Mouse (Mus musculus) right cerebral cortex, postnatal 10 days (tissue): Measurements from ENCODE around the gene Pxk.
A peak's percentile ranks its signal among the peaks of the same experiment; 100 is the strongest.

Experiments used
- DNase-seq, 2 experiments: peaks; one replicate each; pipeline ENCODE4 v3.0.0; 2021; ENCODE audit warnings: low spot score in 2 of 2

Pxk gene

DNA sequence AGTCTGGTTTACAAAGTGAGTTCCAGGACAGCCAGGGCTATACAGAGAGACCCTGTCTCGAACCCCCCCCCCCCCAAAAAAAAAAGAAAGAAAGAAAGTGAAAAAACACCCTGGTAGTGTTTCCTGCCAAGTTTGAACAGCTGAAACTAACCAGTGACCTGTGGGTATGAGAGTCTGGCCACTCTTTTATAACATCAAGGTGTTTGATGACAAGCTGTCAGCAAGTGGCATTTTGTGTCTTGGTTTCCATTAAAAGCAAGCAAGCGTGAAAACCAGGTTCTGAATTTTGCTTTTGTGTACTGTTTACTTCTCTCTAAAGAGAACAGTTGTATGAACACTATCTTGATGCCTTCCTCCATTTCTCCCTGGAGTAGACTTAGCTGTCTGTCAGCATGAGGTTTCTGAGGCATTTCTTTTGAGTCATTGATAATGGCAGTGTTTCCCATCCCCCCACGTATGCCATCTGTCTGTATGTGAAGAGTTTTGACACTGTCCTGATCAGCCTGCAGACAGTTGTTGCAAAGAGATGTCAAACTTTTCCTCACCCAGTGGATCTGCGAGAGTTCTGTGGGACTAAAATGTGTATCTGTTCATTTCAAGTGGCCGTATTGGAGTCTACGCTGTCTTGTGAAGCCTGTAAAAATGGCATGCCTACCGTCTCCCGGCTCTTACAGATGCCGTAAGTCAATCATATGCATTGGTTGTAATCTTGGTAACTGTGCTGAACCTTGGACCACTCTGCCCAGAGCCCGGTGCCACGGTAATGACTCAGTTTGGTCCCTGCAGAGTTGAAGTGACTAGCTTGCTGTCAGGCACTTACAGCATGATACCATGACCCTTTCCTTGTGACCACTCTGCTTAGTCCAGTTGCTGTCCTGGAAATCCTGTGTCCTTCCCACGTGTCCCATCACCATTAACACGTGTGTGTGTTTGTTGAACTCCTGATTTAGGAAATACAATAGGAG is 47.9 kb downstream of the Pxk start:
- DNase-seq = no peak

DNA sequence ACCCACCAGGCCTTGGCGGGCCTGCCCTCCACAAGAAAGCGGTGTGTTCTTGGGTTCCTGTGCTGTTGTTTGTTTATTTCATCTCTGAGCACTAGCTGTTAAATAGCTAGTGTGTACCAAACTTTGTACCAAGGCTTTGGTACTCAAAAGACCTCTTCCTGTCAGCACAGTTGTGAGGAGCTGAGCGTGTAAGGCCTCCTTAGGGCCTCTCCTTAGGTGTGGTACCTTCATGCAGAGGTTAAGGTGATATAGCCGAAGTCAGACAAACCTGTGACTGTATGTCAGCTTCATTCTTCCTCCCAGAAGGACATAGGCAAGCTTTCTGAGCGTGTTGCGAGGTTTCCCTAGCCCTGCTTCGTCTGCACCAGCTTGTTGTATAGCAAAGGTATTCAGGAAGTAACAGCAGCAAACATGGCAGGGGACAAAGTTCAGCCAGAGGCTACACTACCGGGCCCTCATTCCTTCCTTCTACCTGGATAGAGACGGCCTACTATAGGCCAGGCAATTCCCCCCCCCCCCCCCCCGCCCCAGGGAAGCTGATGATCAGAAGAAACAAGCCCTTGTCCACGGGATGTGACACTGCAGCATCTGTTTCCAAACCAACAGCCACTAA is 48.7 kb downstream of the Pxk start:
- DNase-seq = no peak

DNA sequence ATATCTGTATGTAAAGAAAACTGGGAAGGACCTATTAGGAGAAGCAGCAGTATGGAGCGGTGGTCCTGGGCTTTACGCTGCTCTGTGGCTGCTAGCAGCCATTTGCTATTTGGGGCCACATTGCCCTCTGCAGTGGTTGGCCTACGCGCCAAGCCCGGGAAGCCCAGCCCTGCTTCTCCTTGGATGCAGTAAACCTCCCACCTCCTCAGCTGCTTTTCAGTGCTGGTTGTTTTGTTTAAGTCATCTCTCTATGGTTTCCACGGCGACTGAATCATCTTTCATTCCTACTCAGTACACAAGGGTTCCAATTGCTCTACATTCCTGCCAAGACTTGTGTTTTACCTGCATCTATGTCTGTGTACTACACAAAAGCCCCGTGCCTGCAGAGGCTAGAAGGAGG is 50.8 kb downstream of the Pxk start:
- peak in 1 of 2 experiments; percentile 43 for DNase-seq

DNA sequence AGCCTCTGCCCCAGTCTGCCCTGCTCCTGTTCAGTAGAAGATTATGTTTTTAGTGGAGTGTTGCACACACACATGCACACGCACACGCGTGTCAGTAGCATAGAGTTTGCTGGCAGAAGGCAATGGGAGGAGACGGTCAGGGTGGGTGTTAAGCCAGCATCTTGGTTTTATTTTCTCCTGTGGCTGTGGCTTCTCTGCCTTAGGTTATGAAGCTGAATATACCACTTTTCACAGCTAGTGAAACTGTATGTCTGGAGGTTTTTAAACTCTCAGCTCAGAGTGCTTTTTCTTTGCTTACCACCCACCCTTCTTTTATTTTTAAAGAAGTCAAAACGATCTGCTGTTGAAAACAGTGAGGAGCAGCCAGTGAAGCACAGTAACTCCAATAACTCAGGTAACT is 53.7 kb downstream of the Pxk start:
- peak in 1 of 2 experiments; percentile 23 for DNase-seq

DNA sequence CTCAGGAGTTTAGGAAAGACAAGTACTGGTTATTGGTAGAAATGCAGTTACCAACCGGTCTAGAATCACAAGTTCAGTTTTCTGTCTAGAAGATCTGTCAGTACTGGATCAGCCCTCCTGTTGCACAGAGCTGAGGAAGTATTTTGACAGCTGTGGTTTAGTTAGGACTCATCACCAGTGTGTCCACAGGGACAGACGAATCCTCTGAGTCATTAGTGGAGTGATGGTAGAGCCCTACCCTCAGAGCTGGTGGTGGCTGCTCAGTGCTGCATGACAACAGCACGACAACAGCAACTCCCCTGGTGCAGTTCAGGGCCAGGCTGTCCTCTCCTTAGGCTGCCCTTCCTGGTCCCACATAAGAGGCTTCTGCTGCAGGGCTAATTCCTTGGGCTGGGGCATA is 56.1 kb downstream of the Pxk start:
- DNase-seq = no peak

DNA sequence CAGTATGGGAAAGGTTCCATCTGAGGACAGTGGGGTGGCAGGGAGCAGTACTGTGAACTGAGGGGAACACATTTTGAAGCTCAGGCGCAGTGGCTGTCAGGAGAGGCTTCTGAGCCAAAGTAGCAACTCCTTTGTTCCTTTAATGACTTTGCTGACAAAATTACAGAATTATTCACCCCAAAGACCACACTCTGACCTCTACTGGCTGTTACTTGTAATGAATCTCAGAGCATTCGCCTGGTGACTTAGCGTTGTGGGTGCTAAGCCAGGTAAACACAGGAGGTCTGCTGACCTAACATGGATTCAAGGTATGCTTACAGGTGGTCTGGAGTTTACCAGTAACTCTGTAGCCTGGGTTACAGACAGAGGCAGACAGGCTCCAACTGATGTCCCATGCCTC is 58.9 kb downstream of the Pxk start:
- DNase-seq = no peak

DNA sequence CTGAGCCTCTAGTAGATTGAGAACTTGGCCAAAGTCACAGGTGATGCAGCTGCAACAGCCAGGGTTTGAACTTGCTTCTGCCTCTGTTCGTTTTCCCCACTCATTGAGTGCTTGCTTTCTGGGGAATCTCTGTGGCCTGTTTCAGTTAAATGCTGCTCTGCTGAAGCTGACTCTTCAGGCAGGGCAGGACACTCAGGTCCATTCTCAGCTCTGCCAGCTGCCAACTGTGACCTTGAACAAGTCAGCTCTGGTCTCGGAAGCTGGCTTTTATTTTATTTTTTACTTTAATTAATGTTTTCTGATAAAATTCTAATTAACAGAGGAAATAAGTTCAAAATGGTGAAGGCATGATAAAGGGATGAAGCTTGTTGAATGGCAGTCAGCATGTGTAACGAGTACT is 60.7 kb downstream of the Pxk start:
- no peak for DNase-seq

DNA sequence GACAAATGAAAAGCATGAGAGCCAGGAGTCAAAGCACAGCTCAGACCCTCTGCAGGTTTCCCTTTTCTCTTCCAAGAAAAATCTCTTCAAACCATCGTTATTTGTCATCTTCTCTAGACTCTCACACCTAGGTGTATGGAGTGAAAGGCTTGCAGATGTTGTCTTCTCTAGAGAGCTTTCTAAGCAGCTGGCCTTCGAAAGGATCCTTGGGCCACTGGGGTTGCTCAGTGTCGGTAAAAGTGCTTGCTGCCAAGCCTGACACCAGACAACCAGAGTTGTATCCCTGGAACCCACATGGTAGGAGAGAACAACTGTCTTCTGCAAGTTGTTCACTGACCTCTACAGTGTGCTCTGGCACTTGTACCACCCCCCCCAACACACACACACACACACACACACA is 61.1 kb downstream of the Pxk start:
- DNase-seq = no peak

DNA sequence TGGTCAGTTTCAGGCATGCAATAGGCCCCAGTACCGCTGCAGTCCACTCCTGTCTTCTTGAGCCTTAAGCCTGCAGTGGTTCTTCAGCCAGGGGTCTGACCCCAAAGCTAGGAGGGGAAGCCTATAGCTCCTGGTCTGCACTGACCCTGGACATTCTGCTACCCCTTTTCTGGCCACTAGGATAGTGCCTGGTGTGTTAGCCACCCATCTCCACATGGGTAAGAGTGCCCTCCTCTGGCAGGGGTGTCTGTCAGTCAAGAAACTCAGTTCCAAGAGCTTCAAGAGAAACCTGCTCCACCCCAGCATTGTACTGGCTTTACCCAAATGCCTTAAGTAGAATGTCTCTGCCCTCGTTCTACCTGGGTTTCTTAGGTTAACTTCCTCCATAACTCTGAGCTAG is 63.8 kb downstream of the Pxk start:
- DNase-seq = peak in 1 of 2 experiments; percentile 34

DNA sequence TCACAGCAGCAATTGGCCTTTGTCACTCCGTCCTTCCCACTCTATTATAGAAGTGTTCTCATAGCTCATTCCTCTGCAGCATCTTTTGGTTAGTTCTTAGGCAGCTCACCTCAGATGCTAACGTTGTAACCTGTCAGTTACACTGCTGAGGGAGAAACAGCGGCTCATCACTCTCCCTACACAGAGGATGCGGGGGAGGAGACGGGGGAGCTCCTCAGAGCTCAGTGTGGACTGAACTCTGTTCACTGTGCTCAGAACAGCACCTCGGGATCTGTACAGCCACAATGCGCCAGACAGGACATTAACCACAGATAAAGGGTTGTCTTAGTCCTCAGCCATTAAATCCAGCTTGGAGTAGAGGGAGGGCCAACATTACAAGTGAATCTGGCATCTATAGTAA is 66.5 kb downstream of the Pxk start:
- no peak for DNase-seq

DNA sequence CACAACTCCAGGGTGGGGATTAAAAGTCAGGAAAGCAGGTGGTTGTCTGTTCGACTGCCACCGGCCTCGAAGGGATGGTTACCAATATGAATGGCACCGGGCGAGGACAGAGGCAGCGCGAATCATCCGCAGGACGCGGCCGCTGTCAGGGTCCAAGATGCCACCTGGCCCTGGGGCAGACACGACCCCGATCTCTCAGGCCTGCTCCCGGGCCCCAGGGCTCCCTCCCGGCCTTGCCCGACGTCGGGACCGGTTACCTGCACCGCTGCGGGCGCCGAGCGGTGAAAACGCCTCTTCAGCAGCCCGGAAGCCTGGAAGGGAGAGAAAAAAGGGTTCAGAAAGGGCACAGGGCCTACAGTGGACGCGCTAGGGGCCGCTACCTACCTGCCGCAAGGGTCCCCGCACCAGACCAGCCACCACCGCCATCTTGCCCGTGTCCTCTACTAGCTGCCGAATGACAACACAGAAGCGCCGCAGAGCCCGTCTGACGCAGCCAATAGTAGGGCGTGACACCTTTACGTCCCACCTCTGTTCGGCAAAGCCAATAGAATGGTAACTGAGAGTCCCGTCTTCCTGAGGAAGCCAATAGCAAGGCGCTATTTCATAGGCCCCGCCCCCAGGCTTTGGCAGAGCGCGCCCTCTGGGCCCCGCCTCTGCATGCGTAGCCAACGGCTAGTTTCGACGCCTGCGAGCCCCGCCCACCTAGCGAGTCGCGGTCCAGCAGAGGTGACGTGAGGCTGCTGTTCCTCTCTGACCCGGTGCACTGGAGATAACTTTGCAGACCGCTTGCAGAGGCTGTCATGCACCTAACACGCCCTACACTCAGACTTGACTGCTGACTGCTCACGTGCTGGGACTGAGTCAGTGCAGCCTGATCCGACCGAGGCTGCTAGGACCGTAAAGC is 74.7 kb downstream of the Pxk start, which contains the start of gene Pdhb:
TSS of gene Pdhb (minus strand) at position 519 of the 904 bp plus-strand sequence.
- DNase-seq = peak; percentile 99 to 100

DNA sequence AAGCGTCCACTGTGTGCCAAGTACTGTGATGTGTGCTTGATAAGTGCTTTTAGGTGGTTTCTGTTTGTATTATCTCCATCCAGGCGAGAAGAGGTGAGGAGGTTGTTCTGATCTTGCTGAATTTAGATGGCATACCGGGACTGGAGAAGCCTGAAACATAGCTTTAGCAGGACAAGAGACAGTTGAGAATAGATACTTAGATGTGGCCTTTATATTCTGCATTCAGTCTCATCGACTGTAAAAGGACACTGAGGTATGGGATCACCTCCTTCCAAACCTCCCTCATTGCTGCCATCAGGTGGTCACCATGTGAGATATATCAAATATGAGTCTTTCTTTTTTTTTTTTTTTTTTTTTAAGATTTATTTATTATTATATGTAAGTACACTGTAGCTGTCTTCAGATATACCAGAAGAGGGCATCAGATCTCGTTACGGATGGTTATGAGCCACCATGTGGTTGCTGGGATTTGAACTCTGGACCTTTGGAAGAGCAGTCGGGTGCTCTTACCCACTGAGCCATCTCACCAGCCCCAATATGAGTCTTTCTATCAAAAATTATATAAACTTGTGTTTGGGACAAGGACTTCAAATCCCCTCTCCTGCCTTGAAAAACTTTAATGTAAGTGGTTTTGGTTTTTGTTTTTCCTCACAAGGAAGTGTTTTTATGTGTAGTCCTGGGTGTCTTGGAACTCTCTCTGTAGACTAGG is 75.7 kb downstream of the Pxk start:
- peak; percentile 38 to 50 for DNase-seq

DNA sequence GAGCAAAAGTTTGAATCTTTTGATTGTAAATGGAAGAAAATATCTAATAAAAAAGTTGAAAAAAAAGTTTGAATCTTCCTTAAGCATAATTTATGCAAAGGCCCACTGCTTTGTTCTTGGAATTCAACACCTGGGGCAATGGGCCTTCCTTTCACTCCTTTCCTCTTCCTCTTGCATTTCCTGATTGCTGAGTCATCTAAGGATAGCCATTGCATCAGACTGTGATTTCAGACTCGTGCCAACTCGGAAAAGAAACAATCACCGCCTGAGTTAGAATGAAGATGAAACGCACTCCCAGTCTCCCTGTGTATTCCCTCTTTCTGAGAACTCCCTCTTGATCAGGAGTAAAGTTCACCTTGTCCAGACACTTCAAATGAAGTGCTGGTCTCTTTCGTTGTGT is 76.6 kb downstream of the Pxk start:
- DNase-seq = no peak

DNA sequence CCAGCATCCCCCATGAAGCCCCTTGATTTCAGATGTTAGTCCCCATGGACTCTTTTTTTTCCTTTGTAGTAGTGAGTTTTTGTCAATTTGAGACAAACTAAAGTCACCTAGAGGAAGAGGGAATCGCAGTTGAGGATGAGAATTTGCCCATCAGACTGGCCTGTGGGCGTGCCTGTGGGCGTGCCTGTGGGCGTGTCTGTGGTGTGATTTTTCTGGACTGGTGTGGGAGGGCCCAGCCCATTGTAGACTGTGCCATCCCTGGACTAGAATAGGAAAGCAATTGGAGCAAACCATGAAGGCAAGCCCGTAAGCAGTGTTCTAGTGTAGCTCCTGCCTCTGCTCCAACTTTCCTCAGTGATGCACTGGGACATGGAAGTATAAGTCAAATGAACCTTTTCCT is 78.2 kb downstream of the Pxk start:
- DNase-seq = no peak

DNA sequence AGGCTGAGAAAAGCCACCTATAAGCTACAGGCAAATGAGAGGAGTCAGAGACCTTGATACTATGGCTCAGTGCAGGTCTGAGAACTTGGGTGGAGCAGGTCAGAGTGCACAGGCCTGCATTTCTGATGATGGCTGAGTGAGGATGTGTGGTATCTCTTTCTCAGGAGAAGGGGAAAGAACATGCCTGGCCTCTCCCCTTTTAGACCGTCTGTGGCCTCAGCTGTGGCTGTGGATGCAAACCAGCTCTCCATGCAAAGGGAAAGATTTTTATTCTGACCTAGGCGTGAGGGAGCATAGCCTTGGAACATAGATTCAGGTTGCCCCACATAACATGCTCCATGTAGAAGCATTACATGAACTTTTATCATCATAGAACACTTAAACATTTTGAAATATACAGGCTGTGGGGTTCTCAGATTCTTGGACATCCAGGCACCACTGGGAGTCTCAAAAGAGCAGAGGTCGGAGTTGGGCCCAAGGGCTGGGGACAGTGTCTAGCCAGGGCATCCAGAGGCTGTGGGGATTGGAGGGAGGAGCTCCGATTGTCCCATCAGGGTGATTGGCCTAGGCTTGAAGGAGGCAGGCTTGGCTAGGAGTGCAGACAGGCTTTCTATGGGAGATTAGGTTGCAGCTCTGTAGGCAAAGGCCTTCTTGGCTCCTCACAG is 82.5 kb downstream of the Pxk start:
- no peak for DNase-seq

DNA sequence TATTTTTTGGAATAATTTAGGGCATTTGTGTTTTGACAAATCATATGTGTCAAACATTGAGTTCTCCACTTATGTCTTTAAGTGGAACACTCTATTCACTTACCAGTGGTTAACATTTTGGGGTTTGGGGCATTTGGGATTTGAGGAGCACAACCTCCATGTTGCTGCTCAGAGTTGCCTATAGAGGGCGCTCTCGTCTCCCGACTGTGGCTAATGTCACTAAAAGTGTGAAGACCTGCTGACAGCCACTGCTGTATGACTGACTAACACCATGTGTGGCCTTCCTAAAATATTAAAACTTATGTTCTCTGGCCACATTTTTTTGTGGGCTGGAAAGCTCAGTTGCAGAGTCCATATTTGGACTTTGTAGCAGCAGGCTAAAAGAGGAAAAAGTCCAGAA is 85.3 kb downstream of the Pxk start:
- DNase-seq = no peak

DNA sequence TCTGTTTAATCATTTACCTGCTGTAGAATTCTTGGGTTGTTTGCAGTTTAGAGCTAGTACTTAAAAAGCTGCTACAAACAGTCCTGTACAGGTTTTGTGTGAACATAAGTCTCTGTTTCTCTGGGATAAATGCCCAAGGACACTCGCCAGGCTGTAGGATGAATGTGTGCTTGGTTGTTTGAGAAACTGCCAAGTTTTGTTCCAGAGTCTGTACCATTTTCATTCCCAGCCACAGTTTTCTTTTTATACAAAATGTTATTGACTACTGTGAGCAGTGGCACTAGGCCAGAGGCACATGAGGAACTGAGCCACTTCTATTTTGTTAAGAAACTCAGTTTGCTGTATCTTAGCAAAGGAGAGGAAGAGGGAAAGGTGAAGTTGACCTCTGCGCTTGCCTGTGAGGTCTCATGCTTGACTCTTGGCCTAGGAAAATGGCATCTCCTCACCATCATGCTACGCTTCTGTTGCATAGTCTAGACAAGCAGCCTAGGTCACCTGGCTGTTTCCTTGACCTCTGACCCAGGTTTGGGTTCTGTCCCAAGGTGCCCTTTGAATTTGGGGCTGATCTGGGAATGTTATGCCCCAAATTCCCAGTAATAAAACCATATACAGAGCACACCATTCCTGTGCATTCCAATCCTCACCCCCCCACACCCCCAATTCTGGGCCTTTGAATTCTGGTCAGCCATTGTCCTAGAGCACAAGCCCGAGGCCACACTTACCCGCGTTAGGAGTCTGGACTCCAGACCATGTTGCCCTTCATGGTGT is 88.5 kb downstream of the Pxk start:
- peak; percentile 82 to 88 for DNase-seq

DNA sequence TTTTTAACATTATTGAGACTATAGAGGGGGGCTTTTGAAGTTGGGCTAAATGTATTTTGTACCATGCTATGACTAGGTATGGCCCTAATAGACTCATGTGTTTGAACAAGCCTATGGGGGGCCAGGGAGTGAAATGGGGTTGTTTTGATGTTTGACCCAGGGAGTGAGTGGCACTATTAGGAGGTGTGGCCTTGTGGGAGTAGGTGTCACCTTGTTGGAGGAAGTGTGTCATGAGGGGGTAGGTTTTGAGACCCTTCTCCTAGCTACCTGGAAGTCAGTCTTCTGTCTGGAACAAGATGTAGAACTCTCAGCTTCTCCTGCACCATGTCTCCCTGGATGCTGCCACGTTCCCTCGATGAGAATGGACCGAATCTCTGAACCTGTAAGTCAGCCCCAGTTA is 92.5 kb downstream of the Pxk start:
- DNase-seq = no peak

DNA sequence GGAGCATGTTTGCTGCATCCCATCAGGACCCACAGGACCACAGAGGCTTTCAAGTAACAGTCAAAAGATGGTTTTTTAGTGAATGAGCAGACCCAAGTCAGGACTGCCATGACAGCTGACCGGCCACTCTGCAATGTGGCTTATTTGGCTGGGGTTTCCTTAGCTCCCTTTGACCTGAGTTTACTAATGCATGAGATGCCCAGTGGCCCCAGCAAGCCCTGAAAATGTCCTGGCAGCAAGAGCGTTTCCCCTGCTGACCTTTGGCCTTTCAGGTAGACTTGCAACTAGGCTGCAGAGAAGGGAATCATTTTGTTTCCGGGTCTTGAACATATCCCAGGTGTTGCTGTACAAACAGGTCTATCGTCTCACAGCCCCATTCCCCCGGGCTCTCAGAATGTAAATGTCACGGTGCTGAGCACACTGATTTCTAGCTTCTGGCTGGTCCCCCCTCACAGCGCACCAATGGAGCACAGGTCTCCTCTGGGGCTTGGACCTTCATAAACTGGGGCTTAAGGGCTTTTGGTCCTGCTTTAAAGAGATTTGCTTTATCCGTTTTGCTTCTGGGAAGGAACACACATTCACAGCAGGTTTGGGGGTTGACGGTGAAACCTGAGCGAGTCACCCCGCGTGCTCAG is 93.4 kb downstream of the Pxk start:
- no peak for DNase-seq

DNA sequence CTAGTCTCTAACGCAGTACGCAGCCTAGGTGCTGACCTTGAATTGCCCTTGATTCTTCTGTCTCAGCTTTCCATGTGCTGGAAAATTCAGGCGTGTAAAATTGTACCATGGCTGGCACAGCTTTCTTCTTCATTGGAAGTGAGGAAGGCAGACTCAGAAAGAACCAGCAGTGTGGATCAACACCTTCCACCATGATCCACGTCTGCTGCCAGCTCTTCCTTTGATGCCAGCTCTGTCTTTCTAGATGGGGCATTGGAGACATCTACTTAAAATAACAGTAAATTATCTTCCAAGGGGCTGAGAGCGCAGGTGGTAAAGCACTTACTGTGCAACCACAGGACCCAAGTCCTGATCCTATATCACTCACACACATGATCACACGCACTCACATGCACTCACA is 94.7 kb downstream of the Pxk start:
- DNase-seq = no peak
